Comparison of ENCODE assay signal across 30 mouse cellular contexts in the genomic region with DNA sequence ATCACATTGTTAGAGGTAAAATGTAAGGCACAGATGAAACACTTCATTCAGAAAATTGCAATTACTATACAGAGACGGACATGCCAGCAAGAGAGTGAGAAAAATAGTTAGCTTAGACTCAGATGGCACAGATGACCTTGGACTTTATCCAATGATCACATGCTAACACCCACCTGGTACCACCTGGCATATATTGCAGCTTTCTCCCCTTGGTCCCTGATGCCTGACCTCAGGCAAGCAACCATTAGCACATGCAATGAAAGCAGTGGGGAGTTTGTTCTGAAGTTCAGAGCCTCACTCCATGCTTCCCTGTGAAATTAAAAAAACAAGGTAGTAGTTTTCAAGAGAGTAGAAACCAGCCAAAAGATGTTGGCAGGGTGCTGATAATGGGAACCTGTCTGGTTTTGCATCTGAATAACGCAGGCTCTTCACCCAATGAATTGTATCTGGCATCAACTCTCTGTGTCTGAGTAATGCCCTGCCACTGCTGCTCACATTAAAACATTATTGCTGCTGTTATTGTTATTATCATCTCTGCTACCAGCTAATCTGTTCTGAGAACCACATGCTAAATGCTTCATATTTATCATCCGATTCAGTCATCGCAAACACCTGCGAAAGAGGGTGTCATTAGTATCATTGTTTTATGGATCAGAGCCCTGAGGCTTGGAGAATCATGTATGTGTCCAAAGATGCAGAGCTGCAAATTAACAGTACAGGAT.
DNase-seq lines count a peak whose midpoint lies in the region; ATAC-seq and TF ChIP-seq lines count a peak whose summit lies in the region.
"Had no signal": no experiment of that assay in that cellular context is flagged by ENCODE, and none has a peak within 500 bp of the region (broad histone marks: within the 10 kb centered on the region; RNA-seq: fewer than 3 reads in every experiment).

No protein-coding gene starts in this region.

- peak; percentile 9 for DNase-seq in cerebellum, adult 9-11 months
- no peak for DNase-seq in cerebellum, adult 8-10 months
- DNase-seq in hindbrain, embryonic 10.5 days (ENCODE audit: low spot score): no peak
- peak; percentile 36 for DNase-seq in brain, embryonic 14.5 days (ENCODE audit: low read depth)
- no peak for DNase-seq in layer of hippocampus, adult 8-10 months (ENCODE audit: low spot score in 2 of 2)
- no peak for DNase-seq in frontal cortex, postnatal 10 days (ENCODE audit: low spot score in 2 of 2)
- DNase-seq: adrenal gland, postnatal 14 days; gastrocnemius, postnatal 25 days; heart, adult 11 months; kidney, adult 9 months; kidney, postnatal 10 days; layer of hippocampus, adult 9-11 months; right cerebral cortex, adult 18-20 months; thymus, adult 18-20 months; thymus, postnatal 4 days had no signal

- no peaks in the 10 kb centered on the region for H3K36me3 ChIP-seq in hindbrain, embryonic 12.5 days
- no peaks in the 10 kb centered on the region for H3K36me3 ChIP-seq in hindbrain, embryonic 10.5 days
- no peaks in the 10 kb centered on the region for H3K36me3 ChIP-seq in hindbrain, embryonic 15.5 days
- H3K36me3 ChIP-seq: embryonic facial prominence, embryonic 10.5 days; embryonic facial prominence, embryonic 15.5 days; forebrain, embryonic 12.5 days; heart, embryonic 10.5 days; heart, embryonic 15.5 days; limb, embryonic 12.5 days; lung, embryonic 15.5 days; midbrain, embryonic 10.5 days had no signal

- 73% methylated on average over 5 of the region's 5 CpGs for WGBS in hindbrain, embryonic 12.5 days
- WGBS in hindbrain, embryonic 10.5 days: 84% methylated on average over 5 of the region's 5 CpGs
- WGBS in hindbrain, embryonic 15.5 days: 49% methylated on average over 5 of the region's 5 CpGs

- peak; percentile 36; the same call in 1 of the 2 replicates for ATAC-seq in hindbrain, embryonic 12.5 days (ENCODE audit: low FRiP score)
- peak; percentile 62; the same call in 1 of the 2 replicates for ATAC-seq in hindbrain, embryonic 15.5 days (ENCODE audit: low FRiP score, low read depth)
- ATAC-seq: CD4-positive, CD25-positive, alpha-beta regulatory T cell, adult 4 months; intestine, postnatal 0 days; midbrain, embryonic 16.5 days had no signal

- H3K27ac ChIP-seq in hindbrain, embryonic 12.5 days: peak overlapping the region; percentile 18; the same call in 1 of the 2 replicates
- H3K27ac ChIP-seq in hindbrain, embryonic 10.5 days: no peak overlapping the region
- H3K27ac ChIP-seq in hindbrain, embryonic 15.5 days (replicated peaks): no peak overlapping the region
- H3K27ac ChIP-seq: embryonic facial prominence, embryonic 10.5 days; embryonic facial prominence, embryonic 15.5 days; forebrain, embryonic 12.5 days; heart, embryonic 10.5 days; heart, embryonic 15.5 days; limb, embryonic 12.5 days; lung, embryonic 15.5 days; midbrain, embryonic 10.5 days; stomach, postnatal 0 days had no signal

- TF ChIP-seq POLR2A in brain, embryonic 14.5 days (IDR thresholded peaks at IDR 0.05; ENCODE audit: borderline replicate concordance, extremely low read depth, insufficient read depth, insufficient read length, poor library complexity, severe bottlenecking): no peak

- no peak for TF ChIP-seq CTCF in brain, embryonic 14.5 days (IDR thresholded peaks at IDR 0.05; ENCODE audit: borderline replicate concordance, extremely low read depth, insufficient read depth, insufficient read length)

- H3K9ac ChIP-seq in hindbrain, embryonic 12.5 days: no peak overlapping the region
- H3K9ac ChIP-seq in hindbrain, embryonic 15.5 days: no peak overlapping the region
- H3K9ac ChIP-seq: embryonic facial prominence, embryonic 15.5 days; forebrain, embryonic 12.5 days; heart, embryonic 15.5 days; limb, embryonic 12.5 days; lung, embryonic 15.5 days had no signal

- H3K4me2 ChIP-seq in hindbrain, embryonic 12.5 days (replicated peaks): no peak overlapping the region
- no peak overlapping the region for H3K4me2 ChIP-seq in hindbrain, embryonic 15.5 days
- H3K4me2 ChIP-seq: embryonic facial prominence, embryonic 15.5 days; forebrain, embryonic 12.5 days; heart, embryonic 15.5 days; limb, embryonic 12.5 days; lung, embryonic 15.5 days had no signal

- no peak overlapping the region for H3K4me3 ChIP-seq in hindbrain, embryonic 12.5 days
- no peak overlapping the region for H3K4me3 ChIP-seq in hindbrain, embryonic 10.5 days
- H3K4me3 ChIP-seq in hindbrain, embryonic 15.5 days: no peak overlapping the region
- H3K4me3 ChIP-seq: embryonic facial prominence, embryonic 10.5 days; embryonic facial prominence, embryonic 15.5 days; forebrain, embryonic 12.5 days; heart, embryonic 10.5 days; heart, embryonic 15.5 days; limb, embryonic 12.5 days; lung, embryonic 15.5 days; midbrain, embryonic 10.5 days; myocyte had no signal

- peaks cover 2% of the 10 kb centered on the region; the same call in 1 of the 2 replicates for H3K27me3 ChIP-seq in hindbrain, embryonic 12.5 days
- peaks cover 4% of the 10 kb centered on the region for H3K27me3 ChIP-seq in hindbrain, embryonic 10.5 days (ENCODE audit: insufficient read depth, poor library complexity, severe bottlenecking)
- H3K27me3 ChIP-seq in hindbrain, embryonic 15.5 days: no peaks in the 10 kb centered on the region
- H3K27me3 ChIP-seq: embryonic facial prominence, embryonic 15.5 days; heart, embryonic 15.5 days; limb, embryonic 12.5 days; lung, embryonic 15.5 days had no signal

- no peaks in the 10 kb centered on the region for H3K4me1 ChIP-seq in hindbrain, embryonic 12.5 days
- no peaks in the 10 kb centered on the region for H3K4me1 ChIP-seq in hindbrain, embryonic 10.5 days (replicated peaks)
- peaks cover 19% of the 10 kb centered on the region for H3K4me1 ChIP-seq in hindbrain, embryonic 15.5 days (replicated peaks)
- H3K4me1 ChIP-seq: embryonic facial prominence, embryonic 10.5 days; embryonic facial prominence, embryonic 15.5 days; forebrain, embryonic 12.5 days; heart, embryonic 10.5 days; heart, embryonic 15.5 days; limb, embryonic 12.5 days; lung, embryonic 15.5 days; midbrain, embryonic 10.5 days had no signal

- no peaks in the 10 kb centered on the region for H3K9me3 ChIP-seq in hindbrain, embryonic 12.5 days (replicated peaks)
- no peaks in the 10 kb centered on the region for H3K9me3 ChIP-seq in hindbrain, embryonic 10.5 days
- no peaks in the 10 kb centered on the region for H3K9me3 ChIP-seq in hindbrain, embryonic 15.5 days
- H3K9me3 ChIP-seq: embryonic facial prominence, embryonic 10.5 days; embryonic facial prominence, embryonic 15.5 days; forebrain, embryonic 12.5 days; heart, embryonic 10.5 days; heart, embryonic 15.5 days; limb, embryonic 12.5 days; lung, embryonic 15.5 days; midbrain, embryonic 10.5 days had no signal

Comparison
In these comparisons a context has a peak if more than half of its experiments do, and no peak if none do; other contexts are left out.
1. DNase-seq: peak in cerebellum, adult 9-11 months (single experiment) and brain, embryonic 14.5 days (single experiment); none in cerebellum, adult 8-10 months (single experiment), hindbrain, embryonic 10.5 days (single experiment), layer of hippocampus, adult 8-10 months (0 of 2) and frontal cortex, postnatal 10 days (0 of 2).